9 mouse cellular contexts compared by ENCODE assay signal in the genomic region with DNA sequence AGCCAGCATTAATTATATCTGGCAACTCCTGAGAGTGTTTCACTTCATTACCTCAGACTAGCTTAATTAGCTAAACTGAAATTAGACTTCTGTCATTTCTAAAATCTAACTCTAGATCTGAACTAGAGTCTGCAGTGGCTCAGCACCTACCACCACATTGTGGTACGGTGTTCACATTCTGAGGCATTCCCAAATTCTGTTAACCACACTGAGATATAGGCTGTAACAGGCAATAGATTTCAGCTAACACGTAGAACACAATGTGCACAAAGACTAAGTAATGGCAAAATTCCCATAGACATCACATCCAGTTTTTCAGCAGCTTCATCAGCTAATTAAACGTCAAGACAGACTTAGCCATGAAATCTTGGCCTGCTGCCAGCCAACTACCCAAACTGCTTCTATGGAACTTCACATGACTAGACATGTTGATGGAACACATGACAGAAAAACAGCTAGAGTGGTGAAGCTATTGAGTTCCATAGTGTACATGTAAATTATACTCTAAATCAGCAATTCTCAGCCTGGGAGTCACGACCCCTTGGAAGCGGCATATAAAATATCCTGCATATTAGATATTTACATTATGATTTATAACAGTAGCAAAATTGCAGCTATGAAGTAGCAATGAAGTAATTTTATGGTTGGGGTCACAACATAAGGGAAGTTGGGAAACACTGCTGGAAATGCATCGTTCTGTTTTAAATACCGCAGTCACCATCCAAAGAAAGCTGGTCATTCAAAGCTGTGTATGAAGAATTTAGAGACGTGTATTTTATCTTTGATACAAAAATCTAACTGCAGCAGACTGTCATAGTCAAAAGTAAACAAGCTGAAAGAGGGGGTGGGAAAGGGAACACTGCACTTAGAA.
DNase-seq lines count a peak whose midpoint lies in the region; ATAC-seq and TF ChIP-seq lines count a peak whose summit lies in the region.
"Had no signal": no experiment of that assay in that cellular context is flagged by ENCODE, and none has a peak within 500 bp of the region (broad histone marks: within the 10 kb centered on the region; RNA-seq: fewer than 3 reads in every experiment).

No protein-coding gene starts in this region.

- no peak for TF ChIP-seq CTCF in left cerebral cortex, adult 2 months (IDR thresholded peaks at IDR 0.05)
- no peak for TF ChIP-seq CTCF in forebrain, postnatal 0 days (IDR thresholded peaks at IDR 0.05; ENCODE audit: low read depth)

- H3K36me3 ChIP-seq in forebrain, postnatal 0 days (ENCODE audit: insufficient read depth) = no peaks in the 10 kb centered on the region; the same call in 1 of the 2 replicates

- H3K4me1 ChIP-seq in forebrain, postnatal 0 days (ENCODE audit: insufficient read depth) = peaks cover 5% of the 10 kb centered on the region; the same call in 1 of the 2 replicates
- H3K4me1 ChIP-seq: megakaryocyte, embryonic 14.5 days had no signal

- peak; percentile 44 to 55 for DNase-seq in cerebellum, postnatal 10 days
- DNase-seq in cerebellum, adult 11-12 months = no peak
- peak; percentile 49 to 58 for DNase-seq in left cerebral cortex, postnatal 14 days (ENCODE audit: low spot score in 2 of 2)
- DNase-seq in left cerebral cortex, adult 2 months (ENCODE audit: extremely low spot score in 1 of 2, low spot score in 2 of 2) = no peak
- peak; percentile 42 for DNase-seq in 416B (ENCODE audit: low read depth)
- DNase-seq in forebrain, postnatal 0 days = peak; percentile 76
- DNase-seq in spleen, adult 12 weeks (ENCODE audit: low spot score) = no peak
- no peak for DNase-seq in gastrocnemius, adult 8-10 months (ENCODE audit: low spot score in 2 of 2)

- H3K27me3 ChIP-seq in forebrain, postnatal 0 days (ENCODE audit: insufficient read depth, low read length) = no peaks in the 10 kb centered on the region
- H3K27me3 ChIP-seq: megakaryocyte, embryonic 14.5 days had no signal

- no peak overlapping the region for H3K4me3 ChIP-seq in left cerebral cortex, adult 2 months
- no peak overlapping the region for H3K4me3 ChIP-seq in forebrain, postnatal 0 days (ENCODE audit: low read depth, low read length)
- H3K4me3 ChIP-seq: megakaryocyte, embryonic 14.5 days had no signal

- H3K9ac ChIP-seq in forebrain, postnatal 0 days = no peak overlapping the region

- no peak overlapping the region for H3K4me2 ChIP-seq in forebrain, postnatal 0 days (ENCODE audit: low read depth)

- intact Hi-C loops in left cerebral cortex, postnatal 14 days (cut with DNase I) = no loop called here
- intact Hi-C loops in left cerebral cortex, adult 2 months (cut with DNase I) = no loop called here

- no peaks in the 10 kb centered on the region for H3K9me3 ChIP-seq in forebrain, postnatal 0 days (ENCODE audit: low read length)
- H3K9me3 ChIP-seq: megakaryocyte, embryonic 14.5 days had no signal

- no peak overlapping the region; the same call in 1 of the 2 replicates for H3K27ac ChIP-seq in left cerebral cortex, adult 2 months
- H3K27ac ChIP-seq in forebrain, postnatal 0 days (ENCODE audit: low read depth, low read length) = no peak overlapping the region

- peak; percentile 81 for ATAC-seq in forebrain, postnatal 0 days

- 41% methylated on average over 8 of the region's 8 CpGs for WGBS in forebrain, postnatal 0 days

Comparison
In these comparisons a context has a peak if more than half of its experiments do, and no peak if none do; other contexts are left out.
1. DNase-seq: peak in cerebellum, postnatal 10 days (2 of 2), left cerebral cortex, postnatal 14 days (2 of 2), 416B (single experiment) and forebrain, postnatal 0 days (single experiment); none in cerebellum, adult 11-12 months (single experiment), left cerebral cortex, adult 2 months (0 of 2), spleen, adult 12 weeks (single experiment) and gastrocnemius, adult 8-10 months (0 of 2).